Mouse (Mus musculus) CH12.LX (cell line): ENCODE results near the gene Olfr132. TPM values are rescaled to one million over a fixed set of nuclear protein-coding genes. Genes with fewer than 3 reads are reported as not detected.
"Not testable (repeated sequence)": the region's sequence is repeated elsewhere in the genome, so short reads cannot be mapped to it uniquely, and the experiment has no call there.

ENCODE experiments used
- DNase-seq: peaks from one replicate; pipeline ENCODE4 v3.0.0-alpha.2; 2013; ENCODE audit errors: extremely low read depth
- H3K27ac ChIP-seq: 2 replicates; pipeline ENCODE4 v1.5.1; 2012; ENCODE audit warnings: low read depth, mild to moderate bottlenecking, control low read depth, moderate library complexity; ENCODE audit not compliant: insufficient read depth
- H3K27me3 ChIP-seq: replicated peaks from 2 replicates; pipeline ENCODE3; 2012; ENCODE audit warnings: inconsistent platforms
- H3K36me3 ChIP-seq, 2 experiments: replicated peaks in 1 of 2; 2 replicates each; pipeline versions ENCODE3 to v1.6.1; 2012; ENCODE audit warnings: inconsistent platforms in 1 of 2, low read length in 1 of 2, mild to moderate bottlenecking in 1 of 2, mixed read lengths in 1 of 2, moderate library complexity in 1 of 2; ENCODE audit not compliant: control insufficient read depth in 1 of 2, insufficient read depth in 1 of 2
- H3K4me1 ChIP-seq, 2 experiments: 2 replicates each; pipeline ENCODE4 v1.6.1; 2012; ENCODE audit warnings: inconsistent platforms in 1 of 2, moderate library complexity in 1 of 2; ENCODE audit not compliant: insufficient read depth in 2 of 2, control insufficient read depth in 1 of 2
- H3K4me2 ChIP-seq: 2 replicates; pipeline ENCODE4 v1.6.1; 2012; ENCODE audit warnings: low read depth, mild to moderate bottlenecking, control low read depth; ENCODE audit not compliant: poor library complexity, insufficient read depth, severe bottlenecking
- H3K4me3 ChIP-seq, 3 experiments: fragments of 150-350 bp in 1 of 3; sonication (generic) in 1 of 3; replicated peaks in 1 of 3; 2 replicates each; pipeline versions ENCODE3 to v1.5.1; 2011 to 2012; ENCODE audit warnings: low read depth in 2 of 3, low read length in 2 of 3, mild to moderate bottlenecking in 2 of 3, moderate library complexity in 2 of 3, control low read depth in 1 of 3, improper control_type of control experiment in 1 of 3, inconsistent platforms in 1 of 3, mixed read lengths in 1 of 3; ENCODE audit not compliant: poor library complexity in 1 of 3
- H3K79me2 ChIP-seq: replicated peaks from 2 replicates; pipeline ENCODE4 v1.6.1; 2012; ENCODE audit warnings: mild to moderate bottlenecking, moderate library complexity; ENCODE audit not compliant: control insufficient read depth, poor library complexity, insufficient read depth, severe bottlenecking; ENCODE audit errors: extremely low read depth
- H3K9ac ChIP-seq: 2 replicates; pipeline ENCODE4 v1.6.1; 2012; ENCODE audit warnings: low read depth, mild to moderate bottlenecking, control low read depth, moderate library complexity; ENCODE audit not compliant: insufficient read depth
- H3K9me3 ChIP-seq: replicated peaks from 2 replicates; pipeline ENCODE3; 2012; ENCODE audit warnings: low read length, inconsistent platforms, mixed read lengths
- CHD1 ChIP-seq: IDR thresholded peaks from 2 replicates; pipeline ENCODE4 v1.6.1; 2012; ENCODE audit warnings: low read depth, low read length, improper control_type of control experiment, inconsistent platforms
- E2F4 ChIP-seq: IDR thresholded peaks from 2 replicates; pipeline ENCODE4 v1.6.1; 2011; ENCODE audit warnings: low read depth, low read length, improper control_type of control experiment; ENCODE audit not compliant: insufficient replicate concordance
- ELF1 ChIP-seq: IDR thresholded peaks from 2 replicates; pipeline ENCODE4 v1.6.1; 2014; ENCODE audit warnings: low read depth, mild to moderate bottlenecking, inconsistent platforms, low read length, improper control_type of control experiment
- EP300 ChIP-seq: IDR thresholded peaks from 2 replicates; pipeline ENCODE4 v1.6.1; 2011; ENCODE audit warnings: low read length, improper control_type of control experiment
- ETS1 ChIP-seq: conservative IDR thresholded peaks from 2 replicates; pipeline ENCODE4 v1.6.1; 2012; ENCODE audit warnings: low read depth, mild to moderate bottlenecking, inconsistent platforms, low read length, improper control_type of control experiment, moderate library complexity
- GABPA ChIP-seq: IDR thresholded peaks from 2 replicates; pipeline ENCODE4 v1.6.1; 2012; ENCODE audit warnings: low read depth, low read length, improper control_type of control experiment, inconsistent platforms; ENCODE audit not compliant: insufficient replicate concordance
- HCFC1 ChIP-seq: IDR thresholded peaks from 2 replicates; pipeline ENCODE4 v1.6.1; 2012; ENCODE audit warnings: low read depth, mild to moderate bottlenecking, inconsistent platforms, low read length, improper control_type of control experiment
- IRF4 ChIP-seq: IDR thresholded peaks from 2 replicates; pipeline ENCODE4 v1.6.1; 2014; ENCODE audit warnings: low read depth, mild to moderate bottlenecking, inconsistent platforms, low read length, improper control_type of control experiment
- JUN ChIP-seq: IDR thresholded peaks from 2 replicates; pipeline ENCODE4 v1.6.1; 2011; ENCODE audit warnings: low read depth, mild to moderate bottlenecking, low read length, improper control_type of control experiment, moderate library complexity; ENCODE audit not compliant: insufficient read depth
- KAT2A ChIP-seq: IDR thresholded peaks from 2 replicates; pipeline ENCODE4 v1.6.1; 2012; ENCODE audit warnings: low read length, improper control_type of control experiment, inconsistent platforms; ENCODE audit not compliant: insufficient replicate concordance
- MAFK ChIP-seq: IDR thresholded peaks from 2 replicates; pipeline ENCODE4 v1.6.1; 2011; ENCODE audit warnings: low read length, improper control_type of control experiment; ENCODE audit not compliant: insufficient replicate concordance
- MAX ChIP-seq: IDR thresholded peaks from 2 replicates; pipeline ENCODE4 v1.6.1; 2011; ENCODE audit warnings: low read length, improper control_type of control experiment
- MEF2A ChIP-seq: IDR thresholded peaks from 2 replicates; pipeline ENCODE4 v1.6.1; 2014; ENCODE audit warnings: low read depth, mild to moderate bottlenecking, inconsistent platforms, low read length, improper control_type of control experiment, borderline replicate concordance
- MYC ChIP-seq: IDR thresholded peaks from 2 replicates; pipeline ENCODE4 v1.6.1; 2011; ENCODE audit warnings: low read depth, mild to moderate bottlenecking, improper control_type of control experiment, low read length
- NELFE ChIP-seq: IDR thresholded peaks from 2 replicates; pipeline ENCODE4 v1.6.1; 2011; ENCODE audit warnings: low read depth, low read length, improper control_type of control experiment
- PAX5 ChIP-seq: IDR thresholded peaks from 2 replicates; pipeline ENCODE4 v1.6.1; 2012; ENCODE audit warnings: low read length, inconsistent platforms, mixed read lengths
- POLR2A ChIP-seq: IDR thresholded peaks from 2 replicates; pipeline ENCODE4 v1.6.1; 2011; ENCODE audit warnings: low read depth, mild to moderate bottlenecking, improper control_type of control experiment, low read length
- RAD21 ChIP-seq: IDR thresholded peaks from 2 replicates; pipeline ENCODE4 v1.6.1; 2011; ENCODE audit warnings: low read depth, mild to moderate bottlenecking, low read length, improper control_type of control experiment, moderate library complexity
- SIN3A ChIP-seq: IDR thresholded peaks from 2 replicates; pipeline ENCODE4 v1.6.1; 2012; ENCODE audit warnings: low read length, improper control_type of control experiment, inconsistent platforms
- TBP ChIP-seq: conservative IDR thresholded peaks from 2 replicates; pipeline ENCODE4 v1.6.1; 2011; ENCODE audit warnings: low read depth, low read length, improper control_type of control experiment
- TCF12 ChIP-seq: IDR thresholded peaks from 2 replicates; pipeline ENCODE4 v1.6.1; 2014; ENCODE audit warnings: low read depth, mild to moderate bottlenecking, inconsistent platforms, low read length, improper control_type of control experiment
- UBTF ChIP-seq: IDR thresholded peaks from 2 replicates; pipeline ENCODE4 v1.6.1; 2012; ENCODE audit warnings: low read depth, mild to moderate bottlenecking, inconsistent platforms, low read length, improper control_type of control experiment, moderate library complexity
- USF1 ChIP-seq: IDR thresholded peaks from 2 replicates; pipeline ENCODE4 v1.6.1; 2014; ENCODE audit warnings: low read depth, mild to moderate bottlenecking, inconsistent platforms, low read length, improper control_type of control experiment
- USF2 ChIP-seq: conservative IDR thresholded peaks from 2 replicates; pipeline ENCODE4 v1.6.1; 2011; ENCODE audit warnings: low read depth, low read length, improper control_type of control experiment
- ZC3H11A ChIP-seq: IDR thresholded peaks from 2 replicates; pipeline ENCODE4 v1.6.1; 2012; ENCODE audit warnings: low read depth, mild to moderate bottlenecking, inconsistent platforms, low read length, improper control_type of control experiment
- dilution Hi-C: fragments of 300-500 bp; cut with MboI; formaldehyde crosslinking; loops from 2 replicates; pipeline ENCODE4 v1.14.3; 2020; ENCODE audit warnings: low sequenced_read_pairs; ENCODE audit not compliant: extremely low pct_unique_long_range_greater_than_20kb, extremely low pct_ligation_motif_present
- in situ Hi-C: fragments of 300-500 bp; cut with MboI; formaldehyde crosslinking; loops from 3 replicates; pipeline ENCODE4 v1.14.3; 2019; ENCODE audit warnings: low sequenced_read_pairs, low pct_ligation_motif_present, low pct_unique_long_range_greater_than_20kb, mixed read lengths
- polyA plus RNA-seq: library from polyadenylated mRNA; unstranded; fragments of >175 nt; gene quantifications from 2 replicates; pipeline ENCODE4 v1.2.1, GENCODE M21; 2012; ENCODE audit warnings: low read depth; ENCODE audit not compliant: insufficient read length
- total RNA-seq, 2 experiments: library from RNA; depleted of rRNA; stranded (reverse); fragments of 300-350 nt in 1 of 2; fragments of >200 nt in 1 of 2; gene quantifications; 2 replicates each; pipeline ENCODE4 v1.2.3; 2012 to 2014

Gene Olfr132
- total and polyA plus RNA-seq, 3 experiments = not detected

GRCm38 (mm10) chr17:38124199-38124598 is 10.1 kb downstream of the Olfr132 start:
- H3K4me1 ChIP-seq, in situ Hi-C loops, DNase-seq, dilution Hi-C loops, H3K79me2 ChIP-seq, H3K4me3 ChIP-seq, H3K4me2 ChIP-seq, H3K27me3 ChIP-seq, H3K36me3 ChIP-seq, H3K9ac ChIP-seq, H3K27ac ChIP-seq: not testable (repeated sequence)
- H3K9me3 ChIP-seq = peaks cover 31% of the 10 kb centered on the region

GRCm38 (mm10) chr17:38088593-38088992 is 45.7 kb downstream of the Olfr132 start, which contains the start of gene Olfr131:
Gene Olfr131 (minus strand): TSS chr17:38088693.
- Histone ChIP-seq H3K36me3 (no peaks in the 10 kb centered on the region), H3K27ac (no peak within 1 kb of the TSS), H3K4me1 (no peaks in the 10 kb centered on the region), H3K9me3 (peaks cover 17% of the 10 kb centered on the region), H3K79me2 (no peaks in the 10 kb centered on the region), H3K4me3 (no peak within 1 kb of the TSS), H3K4me2 (no peak within 1 kb of the TSS), H3K27me3 (no peaks in the 10 kb centered on the region), H3K9ac (no peak within 1 kb of the TSS)
- no peak for DNase-seq
- TF ChIP-seq TCF12 = no peak
- no peak for TF ChIP-seq JUN
- TF ChIP-seq MYC = no peak
- no peak for TF ChIP-seq ELF1
- TF ChIP-seq POLR2A = no peak
- TF ChIP-seq IRF4 = no peak
- TF ChIP-seq MAX = no peak
- no peak for TF ChIP-seq E2F4
- TF ChIP-seq MEF2A = no peak
- TF ChIP-seq MAFK = no peak
- no peak for TF ChIP-seq GABPA
- no peak for TF ChIP-seq ETS1
- in situ Hi-C loops (no loop called here), dilution Hi-C loops (no loop called here)

- Histone ChIP-seq H3K9me3 (peaks cover 32% of the 10 kb centered on the region), H3K79me2 (no peaks in the 10 kb centered on the region), H3K4me3 (no peak overlapping the region), H3K4me1 (no peaks in the 10 kb centered on the region), H3K27me3 (no peaks in the 10 kb centered on the region), H3K4me2 (no peak overlapping the region), H3K9ac (no peak overlapping the region), H3K36me3 (no peaks in the 10 kb centered on the region), H3K27ac (no peak overlapping the region)
- TF ChIP-seq CHD1 (no peak), E2F4 (no peak), PAX5 (no peak), ZC3H11A (no peak), MAX (no peak), EP300 (no peak), SIN3A (no peak), GABPA (no peak), ELF1 (no peak), HCFC1 (no peak), UBTF (no peak), NELFE (no peak), USF2 (no peak), TBP (no peak), RAD21 (no peak), USF1 (no peak), JUN (no peak), KAT2A (no peak)
- dilution Hi-C loops (no loop called here), in situ Hi-C loops (no loop called here)
- DNase-seq = no peak
Measured at GRCm38 (mm10) chr17:38082364-38082763, 52.0 kb downstream of the Olfr132 start.
